ENCODE assay signal across 19 mouse cellular contexts in genomic region chr9:123200116-123200515, GRCm38 (mm10). TPM values are rescaled to one million over a fixed set of nuclear protein-coding genes. Genes with fewer than 3 reads are reported as not detected.
"Had no signal": no experiment of that assay in that cellular context is flagged by ENCODE, and none has a peak within 500 bp of the region (broad histone marks: within the 10 kb centered on the region; RNA-seq: fewer than 3 reads in every experiment).

No protein-coding gene starts in this region.

- H3K9me3 ChIP-seq: midbrain, embryonic 10.5 days; midbrain, embryonic 12.5 days; neural tube, embryonic 13.5 days; neural tube, embryonic 15.5 days had no signal

- H3K27ac ChIP-seq: midbrain, embryonic 10.5 days; midbrain, embryonic 12.5 days; neural tube, embryonic 13.5 days; neural tube, embryonic 15.5 days had no signal

- H3K4me1 ChIP-seq: midbrain, embryonic 10.5 days; midbrain, embryonic 12.5 days; neural tube, embryonic 13.5 days; neural tube, embryonic 15.5 days had no signal

- H3K4me3 ChIP-seq: midbrain, embryonic 10.5 days; midbrain, embryonic 12.5 days; myocyte; neural tube, embryonic 13.5 days; neural tube, embryonic 15.5 days had no signal

- H3K36me3 ChIP-seq: midbrain, embryonic 10.5 days; midbrain, embryonic 12.5 days; neural tube, embryonic 13.5 days; neural tube, embryonic 15.5 days had no signal

- H3K9ac ChIP-seq: lung, embryonic 14.5 days; midbrain, embryonic 12.5 days; neural tube, embryonic 13.5 days; neural tube, embryonic 15.5 days had no signal

- H3K27me3 ChIP-seq: midbrain, embryonic 12.5 days; neural tube, embryonic 13.5 days; neural tube, embryonic 15.5 days had no signal

- DNase-seq: lung, embryonic 14.5 days; lung, postnatal 10 days; lung, postnatal 4 days; midbrain, embryonic 14.5 days; retina, postnatal 1 day; right cerebral cortex, adult 18-20 months; right cerebral cortex, postnatal 25 days; right cerebral cortex, postnatal 4 days; spleen, adult 18-20 months; thymus, adult 18-20 months; thymus, postnatal 14 days; thymus, postnatal 36 days had no signal

- ATAC-seq: midbrain, embryonic 16.5 days had no signal

- H3K4me2 ChIP-seq: lung, embryonic 14.5 days; midbrain, embryonic 12.5 days; neural tube, embryonic 13.5 days; neural tube, embryonic 15.5 days had no signal

RNA-seq across cellular contexts. Expression of gene Cdcp1, which starts 15.7 kb away (rescaled TPM):
- polyA plus RNA-seq: midbrain, embryonic 14.5 days; myocyte had no signal

RNA-seq across cellular contexts. Expression of gene Clec3b, which starts 49.4 kb away (rescaled TPM):
- polyA plus RNA-seq: lung, embryonic 14.5 days; neural tube, embryonic 11.5 days had no signal
